Mouse (Mus musculus): ENCODE results near the gene Snd1.

GRCm38 (mm10) chr6:28766622-28767021 lies 291.7 kb downstream of the Snd1 start:
- no peak for TF ChIP-seq CTCF (IDR thresholded peaks at IDR 0.05; ENCODE audit: borderline replicate concordance, insufficient read depth, low read length)
- TF ChIP-seq POLR2A (IDR thresholded peaks at IDR 0.05; ENCODE audit: low read depth, low read length) = no peak

Data from embryonic fibroblast, embryonic 13.5 days (primary cell).